Mouse (Mus musculus) heart, postnatal 0 days (tissue): ENCODE results near the gene Igf2bp3. TPM values are rescaled to one million over a fixed set of nuclear protein-coding genes. Genes with fewer than 3 reads are reported as not detected.

Experiments used
- ATAC-seq: fragments of 200-750 bp; cut with Nextera tagmentation; 2 replicates; pipeline ENCODE4 v1.8.0; 2017; ENCODE audit warnings: low read depth, moderate number of reproducible peaks, moderate library complexity; ENCODE audit not compliant: insufficient read depth
- DNase-seq: peaks from one replicate; pipeline ENCODE4 v3.0.0-alpha.2; 2016; ENCODE audit warnings: low spot score
- H3K27ac ChIP-seq: fragments of 300-500 bp; sonication (generic); 2 replicates; pipeline ENCODE4 v1.5.1; 2014; ENCODE audit warnings: low read depth, mild to moderate bottlenecking
- H3K27me3 ChIP-seq: fragments of 300-500 bp; sonication (generic); 2 replicates; pipeline ENCODE4 v1.6.1; 2014; ENCODE audit warnings: low read length, mixed read lengths; ENCODE audit not compliant: control insufficient read depth, insufficient read depth
- H3K36me3 ChIP-seq: fragments of 300-500 bp; sonication (generic); replicated peaks from 2 replicates; pipeline ENCODE4 v1.6.1; 2014; ENCODE audit warnings: low read length, mixed read lengths; ENCODE audit not compliant: control insufficient read depth, insufficient read depth
- H3K4me1 ChIP-seq: fragments of 300-500 bp; sonication (generic); 2 replicates; pipeline ENCODE4 v1.6.1; 2014; ENCODE audit warnings: antibody characterized with exemption; ENCODE audit not compliant: control insufficient read depth, insufficient read depth
- H3K4me2 ChIP-seq: fragments of 300-500 bp; sonication (generic); 2 replicates; pipeline ENCODE4 v1.6.1; 2014; ENCODE audit warnings: low read depth, mild to moderate bottlenecking, low read length, moderate library complexity
- H3K4me3 ChIP-seq: fragments of 300-500 bp; sonication (generic); 2 replicates; pipeline ENCODE4 v1.5.1; 2014; ENCODE audit warnings: low read depth, low read length
- H3K9ac ChIP-seq: fragments of 300-500 bp; sonication (generic); replicated peaks from 2 replicates; pipeline ENCODE4 v1.6.1; 2014; ENCODE audit warnings: low read depth, low read length, mixed read lengths
- H3K9me3 ChIP-seq: fragments of 300-500 bp; sonication (generic); replicated peaks from 2 replicates; pipeline ENCODE4 v1.6.1; 2016; ENCODE audit warnings: low read length; ENCODE audit not compliant: control insufficient read depth
- CTCF ChIP-seq: IDR thresholded peaks from 2 replicates; pipeline ENCODE4 v1.5.1; 2016; ENCODE audit warnings: antibody characterized with exemption, control low read depth, low read depth
- EP300 ChIP-seq: IDR thresholded peaks from 2 replicates; pipeline ENCODE4 v1.6.1; 2016; ENCODE audit warnings: antibody characterized with exemption, low read depth
- WGBS: fragments of 180-500 bp; shearing (Covaris S2); extraction: QIAGEN DNeasy Blood & Tissue Kit; methylation state at CpG from one replicate; pipeline ENCODE4 v1.1.7; 2014; 5-methylcytosine and 5-hydroxymethylcytosine counted together
- polyA plus RNA-seq: library from polyadenylated mRNA; unstranded; fragments of >200 nt; fragmentation: Nextera tagmentation; extraction: Ambion mirVana; gene quantifications from 2 replicates; pipeline ENCODE4 v1.2.1, GENCODE M21; 2015
- total RNA-seq: library from RNA; depleted of rRNA; stranded (reverse); fragments of >200 nt; gene quantifications from 2 replicates; pipeline ENCODE4 v1.2.3, GENCODE M21; 2014; ENCODE audit warnings: low replicate concordance

Igf2bp3 gene
- total and polyA plus RNA-seq, 2 experiments from 2014 or later: 9.4 to 21.0 TPM

- Histone ChIP-seq H3K36me3 (no peaks in the 10 kb centered on the region), H3K9me3 (no peaks in the 10 kb centered on the region), H3K27me3 (no peaks in the 10 kb centered on the region), H3K4me1 (peaks cover 32% of the 10 kb centered on the region), H3K4me2 (peak overlapping the region; percentile 84), H3K4me3 (peak overlapping the region; percentile 66), H3K27ac (peak overlapping the region; percentile 94), H3K9ac (peak overlapping the region; percentile 88)
- ATAC-seq (no peak), DNase-seq (no peak)
- under 1% methylated on average over 32 of the region's 50 CpGs for WGBS
- no peak for TF ChIP-seq EP300
- no peak for TF ChIP-seq CTCF
Observed at GRCm38 (mm10) chr6:49213581-49214085, 1.1 kb downstream of the Igf2bp3 start.

- DNase-seq: no peak
- Histone ChIP-seq H3K27me3 (no peaks in the 10 kb centered on the region), H3K4me2 (peak overlapping the region; percentile 84), H3K9me3 (no peaks in the 10 kb centered on the region), H3K4me3 (peak overlapping the region; percentile 66), H3K9ac (peak overlapping the region; percentile 88), H3K4me1 (peaks cover 35% of the 10 kb centered on the region), H3K27ac (peak overlapping the region; percentile 94; the same call in 1 of the 2 replicates), H3K36me3 (no peaks in the 10 kb centered on the region)
- no peak for ATAC-seq
- TF ChIP-seq CTCF (no peak), EP300 (no peak)
- 10% methylated on average over 20 of the region's 20 CpGs for WGBS
Observed at GRCm38 (mm10) chr6:49212931-49213580, 1.7 kb downstream of the Igf2bp3 start.

- no peaks in the 10 kb centered on the region for H3K9me3 ChIP-seq
- no peaks in the 10 kb centered on the region for H3K27me3 ChIP-seq
- no peak overlapping the region; the same call in 1 of the 2 replicates for H3K4me3 ChIP-seq
- no peak overlapping the region for H3K9ac ChIP-seq
- H3K4me2 ChIP-seq: peak overlapping the region; percentile 84; the same call in 1 of the 2 replicates
- H3K4me1 ChIP-seq: peaks cover 37% of the 10 kb centered on the region
- no peak for ATAC-seq
- H3K36me3 ChIP-seq: no peaks in the 10 kb centered on the region
- peak overlapping the region; percentile 16; the same call in 1 of the 2 replicates for H3K27ac ChIP-seq
- WGBS: 16% methylated on average over 4 of the region's 4 CpGs
- DNase-seq: peak; percentile 5
- TF ChIP-seq CTCF: no peak
- TF ChIP-seq EP300: no peak
Observed at GRCm38 (mm10) chr6:49212141-49212540, 2.6 kb downstream of the Igf2bp3 start.

GRCm38 (mm10) chr6:49211596-49211995 is 3.2 kb downstream of the Igf2bp3 start:
- H3K9me3 ChIP-seq: no peaks in the 10 kb centered on the region
- peak; percentile 5 for DNase-seq
- peaks cover 39% of the 10 kb centered on the region for H3K4me1 ChIP-seq
- TF ChIP-seq EP300 (no peak), CTCF (no peak)
- H3K27ac ChIP-seq: peak overlapping the region; percentile 66; the same call in 1 of the 2 replicates
- no peak overlapping the region for H3K9ac ChIP-seq
- 47% methylated on average over 5 of the region's 5 CpGs for WGBS
- no peak overlapping the region for H3K4me3 ChIP-seq
- no peak overlapping the region for H3K4me2 ChIP-seq
- no peaks in the 10 kb centered on the region for H3K27me3 ChIP-seq
- no peak for ATAC-seq
- H3K36me3 ChIP-seq: no peaks in the 10 kb centered on the region

- TF ChIP-seq EP300 (no peak), CTCF (no peak)
- DNase-seq: peak; percentile 63
- Histone ChIP-seq H3K9me3 (no peaks in the 10 kb centered on the region), H3K4me1 (peaks cover 43% of the 10 kb centered on the region), H3K4me3 (peak overlapping the region; percentile 17), H3K4me2 (peak overlapping the region; percentile 49), H3K27me3 (no peaks in the 10 kb centered on the region), H3K9ac (peak overlapping the region; percentile 5; the same call in 1 of the 2 replicates), H3K27ac (peak overlapping the region; percentile 66), H3K36me3 (no peaks in the 10 kb centered on the region)
- 17% methylated on average over 14 of the region's 14 CpGs for WGBS
- peak; percentile 27 for ATAC-seq
Observed at GRCm38 (mm10) chr6:49209881-49210854, 4.6 kb downstream of the Igf2bp3 start.
